Mouse (Mus musculus) liver, postnatal 0 days (tissue): ENCODE measurements around the gene Sema5b.

ENCODE experiments used
- CTCF ChIP-seq: sonication (generic); IDR thresholded peaks from 2 replicates; pipeline ENCODE4 v1.5.1; 2016; ENCODE audit warnings: antibody characterized with exemption, low read depth
- EP300 ChIP-seq: IDR thresholded peaks from 2 replicates; pipeline ENCODE4 v1.6.1; 2016; ENCODE audit warnings: antibody characterized with exemption, low read depth, mild to moderate bottlenecking

DNA sequence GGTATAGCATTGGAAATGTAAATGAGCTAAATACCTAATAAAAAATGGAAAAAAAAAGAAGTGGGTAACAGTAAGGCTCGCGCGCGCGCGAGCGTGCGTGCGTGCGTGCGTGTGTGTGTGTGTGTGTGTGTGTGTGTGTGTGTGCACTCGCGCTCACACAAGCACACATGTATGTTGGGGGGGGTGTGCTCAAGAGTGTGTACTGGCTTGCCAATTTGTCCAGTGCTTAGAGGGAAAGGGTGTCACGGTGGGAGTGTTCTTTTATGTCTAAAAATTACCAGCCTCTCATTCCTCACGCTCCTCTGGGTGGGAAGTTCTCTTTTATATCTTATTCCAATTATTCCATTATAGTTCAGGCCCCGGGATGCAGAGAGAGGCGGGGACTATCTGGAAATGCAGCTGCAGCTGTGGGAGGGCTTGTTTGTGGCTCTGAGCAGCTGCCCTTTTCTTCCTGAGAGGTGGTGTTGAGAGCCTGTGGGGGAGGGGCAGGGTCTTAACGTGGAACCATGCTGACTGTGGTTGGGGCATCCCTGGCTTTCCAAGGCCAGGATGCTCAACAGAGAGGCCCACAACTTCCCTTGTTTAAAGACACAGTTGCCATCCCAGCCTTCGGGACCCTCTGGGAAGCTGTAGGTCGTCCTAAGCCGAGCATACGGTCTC is 23.4 kb downstream of the Sema5b start:
- TF ChIP-seq CTCF = no peak
- TF ChIP-seq EP300 = no peak
